Mouse (Mus musculus): ENCODE data around the gene Gm15517.
"Not testable (repeated sequence)": the region's sequence is repeated elsewhere in the genome, so short reads cannot be mapped to it uniquely, and the experiment has no call there.

Gm15517 gene

DNA sequence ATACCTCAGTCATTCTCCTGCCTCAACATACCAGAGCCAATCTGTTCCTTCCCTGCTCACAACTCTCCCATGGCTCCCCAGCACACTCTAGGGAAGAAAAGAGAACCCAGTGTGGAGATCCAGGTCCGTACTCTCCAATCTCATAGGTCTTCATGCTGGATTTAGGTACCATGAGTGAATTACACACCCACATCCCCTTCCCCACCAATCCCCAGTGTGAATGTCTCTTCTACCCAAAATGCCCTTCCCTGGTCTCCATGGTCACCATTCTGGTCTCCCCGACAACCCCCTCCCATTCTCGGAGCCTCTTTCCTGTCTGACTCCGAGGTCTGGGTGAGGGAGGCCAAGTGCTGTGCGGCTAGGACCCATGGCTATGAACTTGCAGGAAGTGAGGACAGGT, at the start of gene Gm15517:
Gm15517 (plus strand) TSS at position 301 of the 400 bp plus-strand sequence.
- no peak for DNase-seq (ENCODE audit: low read depth, low spot score)

GRCm38 (mm10) chr7:44215645-44216044, 45.6 kb upstream of the Gm15517 start, which contains the start of gene Klk1b5:
TSS of gene Klk1b5 (plus strand) at chr7:44215945.
- DNase-seq (ENCODE audit: low read depth, low spot score), result no peak

- not testable (repeated sequence) for DNase-seq (ENCODE audit: low read depth, low spot score)
Measured at GRCm38 (mm10) chr7:44221601-44222000, 39.6 kb upstream of the Gm15517 start.

GRCm38 (mm10) chr7:44222335-44222734, 38.9 kb upstream of the Gm15517 start:
- not testable (repeated sequence) for DNase-seq (ENCODE audit: low read depth, low spot score)

GRCm38 (mm10) chr7:44225076-44225475, 36.2 kb upstream of the Gm15517 start, which contains the start of gene Klk1:
TSS of gene Klk1 (plus strand) at chr7:44225360.
- DNase-seq (ENCODE audit: low read depth, low spot score), result no peak

GRCm38 (mm10) chr7:44235909-44236308, 25.3 kb upstream of the Gm15517 start, which contains the start of gene Gm36864:
TSS of gene Gm36864 (plus strand) at chr7:44236177.
- DNase-seq (ENCODE audit: low read depth, low spot score), result no peak

DNA sequence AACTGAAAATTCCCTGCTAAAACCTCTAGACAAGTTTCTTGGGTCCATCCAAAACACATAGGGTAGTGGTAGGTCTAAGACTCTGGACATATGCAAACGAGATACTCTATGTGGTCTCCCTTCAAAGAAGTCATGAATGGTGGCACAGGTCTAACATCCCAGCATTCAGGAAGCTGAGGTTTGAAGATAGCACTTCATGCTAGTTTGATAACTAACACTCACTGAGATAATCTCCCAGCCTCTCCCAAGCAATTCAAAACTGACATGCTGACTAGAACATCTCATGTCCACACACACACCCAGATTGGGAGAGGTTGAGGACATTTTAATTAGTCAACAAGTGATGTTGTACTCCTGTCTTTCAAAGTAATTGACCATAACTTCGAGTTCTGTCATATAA, 21.3 kb upstream of the Gm15517 start:
- no peak for DNase-seq (ENCODE audit: low read depth, low spot score)

DNA sequence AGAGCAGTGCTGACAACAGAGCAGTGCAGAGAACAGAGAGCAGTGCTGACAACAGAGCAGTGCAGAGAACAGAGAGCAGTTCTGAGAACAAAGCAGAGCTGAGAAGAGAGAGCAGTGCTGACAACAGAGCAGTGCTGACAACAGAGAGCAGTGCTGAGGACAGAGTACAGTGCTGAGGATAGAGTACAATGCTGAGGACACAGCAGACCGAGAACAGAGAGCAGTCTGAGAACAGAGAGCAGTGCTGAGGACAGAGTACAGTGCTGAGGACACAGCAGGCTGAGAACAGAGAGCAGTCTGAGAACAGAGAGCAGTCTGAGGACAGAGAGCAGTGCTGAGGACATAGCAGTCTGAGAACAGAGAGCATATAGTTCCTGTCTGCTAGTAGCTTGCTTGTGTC, 20.5 kb upstream of the Gm15517 start:
- no peak for DNase-seq (ENCODE audit: low read depth, low spot score)

DNA sequence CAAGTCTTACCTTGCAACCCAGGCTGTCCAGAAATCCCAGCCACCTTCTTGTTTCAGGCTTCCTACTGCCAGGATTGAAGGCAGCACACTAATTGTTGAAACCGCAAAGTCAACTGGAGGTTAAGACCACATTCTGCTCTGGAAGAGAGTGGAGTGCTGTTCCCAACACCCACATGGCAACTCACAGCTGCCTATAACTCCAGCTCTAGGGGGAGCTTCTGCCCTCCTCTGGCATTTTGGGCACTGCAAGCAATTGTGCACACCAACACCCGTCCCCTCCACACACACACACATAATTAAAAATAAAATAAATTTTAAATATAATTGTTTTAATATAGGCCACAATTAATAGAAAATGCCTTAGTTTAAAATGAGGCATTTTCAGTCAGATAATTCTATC, 20.1 kb upstream of the Gm15517 start:
- DNase-seq (ENCODE audit: low read depth, low spot score), result no peak

DNA sequence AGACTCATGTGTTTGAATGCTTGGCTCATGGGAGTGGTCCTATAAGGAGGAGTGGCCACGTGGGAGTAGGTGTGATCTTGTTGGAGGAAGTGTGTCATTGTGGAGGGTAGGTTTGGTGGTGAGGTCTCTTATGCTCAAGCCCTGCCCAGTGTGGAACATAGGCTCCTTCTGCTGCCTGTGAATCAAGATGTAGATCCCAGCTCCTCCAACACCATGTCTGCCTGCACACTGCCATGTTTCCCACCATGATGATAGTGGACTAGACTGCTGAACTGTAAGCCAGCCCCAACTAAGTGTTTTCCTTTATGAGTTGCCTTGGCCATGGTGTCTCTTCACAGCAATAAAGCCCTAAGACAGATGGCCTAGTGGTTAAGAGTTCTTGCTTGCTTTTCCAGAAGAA, 17.2 kb upstream of the Gm15517 start:
- no peak for DNase-seq (ENCODE audit: low read depth, low spot score)

DNA sequence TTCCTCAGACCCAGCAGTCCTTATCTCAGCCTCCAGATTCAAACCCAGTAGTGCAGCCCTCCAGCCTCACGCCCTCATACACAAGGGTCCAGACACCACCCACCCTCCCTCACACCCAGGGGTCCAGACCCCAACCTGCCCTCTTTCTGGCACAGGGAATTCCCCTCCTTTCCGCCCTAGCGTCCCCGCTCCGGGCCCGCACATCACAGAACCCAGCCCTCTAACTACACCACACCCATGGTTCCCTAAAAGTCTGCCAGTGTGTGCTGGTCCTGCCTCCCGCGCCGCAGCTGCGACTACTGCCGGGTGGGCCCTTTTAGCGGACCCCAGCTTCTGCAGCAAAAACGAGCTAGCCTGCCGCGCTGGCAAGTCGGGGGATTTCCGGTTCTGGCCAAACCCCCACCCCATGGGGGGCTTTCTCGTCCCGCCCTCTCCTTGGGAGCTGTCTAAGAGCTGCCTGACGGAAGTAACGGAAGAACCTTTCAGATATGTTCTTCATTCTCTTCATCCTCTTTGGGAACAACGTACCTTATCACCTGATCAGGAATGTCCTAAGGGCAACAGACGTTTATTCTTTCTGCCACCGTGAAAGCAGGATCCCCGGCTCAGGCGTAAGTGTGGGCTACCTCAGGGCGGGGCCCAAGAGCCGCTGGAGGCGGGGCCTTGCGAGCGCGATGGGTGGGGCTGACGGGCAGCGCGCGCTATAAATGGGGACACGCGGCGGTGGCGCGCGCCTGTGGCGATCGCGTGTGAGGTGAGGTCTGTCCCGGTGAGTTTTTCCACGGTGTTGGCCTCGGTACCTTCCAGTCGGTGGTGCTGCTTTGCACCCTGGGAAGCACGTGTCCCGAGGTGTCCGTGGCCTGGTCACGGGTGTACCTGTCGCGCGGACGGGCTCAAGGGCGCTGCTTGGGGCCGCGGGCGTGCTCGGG, 14.9 kb upstream of the Gm15517 start, which contains the start of the genes 1700028J19Rik and 2410002F23Rik:
1700028J19Rik (minus strand) TSS at position 641 of the 929 bp plus-strand sequence.
2410002F23Rik (plus strand) TSS at position 668 of the 929 bp plus-strand sequence.
- peak; percentile 94 for DNase-seq (ENCODE audit: low read depth, low spot score)

GRCm38 (mm10) chr7:44246984-44247470, 14.2 kb upstream of the Gm15517 start:
- DNase-seq (ENCODE audit: low read depth, low spot score), result peak; percentile 54

DNA sequence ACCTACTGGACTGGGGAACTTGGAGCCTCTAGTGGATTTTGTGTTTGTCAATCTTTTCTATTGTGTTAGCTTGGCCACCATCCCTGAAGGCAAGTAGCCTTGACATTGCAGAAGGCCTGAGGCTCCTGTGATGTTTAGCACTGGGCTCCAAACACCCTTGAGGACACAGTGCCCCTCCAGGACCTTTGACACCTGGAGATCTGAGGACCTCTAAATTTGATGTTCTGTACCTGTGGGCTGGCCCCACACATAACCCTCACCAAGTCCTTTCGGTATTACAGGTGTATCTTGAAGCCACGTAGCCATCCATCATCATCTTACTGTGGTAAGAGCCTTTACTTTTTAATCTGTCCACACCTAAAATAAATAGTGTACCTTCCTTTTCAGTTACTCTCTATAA, 13.3 kb upstream of the Gm15517 start:
- DNase-seq (ENCODE audit: low read depth, low spot score), result no peak

GRCm38 (mm10) chr7:44249248-44249647, 12.0 kb upstream of the Gm15517 start:
- DNase-seq (ENCODE audit: low read depth, low spot score), result no peak

GRCm38 (mm10) chr7:44250732-44251275, 10.4 kb upstream of the Gm15517 start:
- DNase-seq (ENCODE audit: low read depth, low spot score), result not testable (repeated sequence)

DNA sequence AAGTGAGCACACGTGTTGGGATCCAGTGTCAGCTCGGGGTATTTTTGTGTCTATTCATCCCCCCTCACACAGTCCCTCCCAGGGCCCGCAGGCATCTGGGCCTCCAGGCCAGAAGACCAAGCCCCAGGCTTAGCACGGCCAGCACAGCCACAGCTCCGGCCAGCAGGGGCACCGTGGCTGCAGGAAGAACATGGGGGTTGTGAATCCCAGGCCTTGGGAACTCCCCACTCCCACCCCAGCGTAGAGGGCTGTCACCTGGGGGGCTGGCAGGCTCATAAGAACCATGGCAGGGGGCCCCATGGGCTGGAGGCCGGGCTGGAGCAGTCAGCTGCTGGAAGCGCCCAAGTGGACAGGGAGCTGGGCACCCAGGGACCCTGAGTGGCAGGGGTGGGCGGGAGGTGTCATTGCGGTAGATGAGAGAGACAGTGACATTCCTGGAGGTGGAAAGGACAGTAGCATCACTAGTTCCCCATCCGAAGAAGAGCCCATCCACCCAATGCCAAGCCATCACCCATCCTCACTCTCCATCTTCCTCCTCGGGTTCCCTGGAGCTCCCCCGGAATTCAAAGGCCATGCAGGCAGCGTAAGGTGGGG, 8.1 kb upstream of the Gm15517 start:
- DNase-seq (ENCODE audit: low read depth, low spot score), result no peak

GRCm38 (mm10) chr7:44254930-44255329, 6.3 kb upstream of the Gm15517 start:
- DNase-seq (ENCODE audit: low read depth, low spot score), result no peak

DNA sequence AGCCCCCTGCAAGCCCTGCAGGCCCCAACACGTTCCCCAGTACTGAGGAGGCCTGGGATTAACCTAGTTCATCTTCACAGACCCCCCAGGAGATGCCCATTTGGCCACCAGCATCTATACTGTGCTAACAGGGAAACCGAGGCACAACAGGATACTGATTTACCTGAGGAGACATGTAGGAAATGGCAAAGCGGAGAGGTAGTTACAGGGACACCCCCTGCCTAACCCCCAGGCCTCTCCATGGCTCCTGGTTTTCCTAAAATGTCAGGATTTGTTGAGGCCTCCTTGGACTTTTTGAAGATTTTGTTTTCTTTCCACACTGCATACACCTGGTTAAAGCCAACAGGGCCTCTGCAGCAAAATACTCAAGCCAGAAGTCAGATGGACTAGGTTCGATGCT, 4.0 kb upstream of the Gm15517 start, which contains the start of gene Acp4:
Acp4 (minus strand) TSS at position 101 of the 400 bp plus-strand sequence.
- DNase-seq (ENCODE audit: low read depth, low spot score), result no peak

GRCm38 (mm10) chr7:44260410-44260809, 837 bp upstream of the Gm15517 start:
- DNase-seq (ENCODE audit: low read depth, low spot score), result no peak

GRCm38 (mm10) chr7:44262791-44263643, 1.8 kb downstream of the Gm15517 start:
- DNase-seq (ENCODE audit: low read depth, low spot score), result peak; percentile 95

- DNase-seq (ENCODE audit: low read depth, low spot score), result no peak
Measured at GRCm38 (mm10) chr7:44268117-44268516, 6.9 kb downstream of the Gm15517 start.

Data from forelimb bud, embryonic 11.5 days (tissue).